Mouse (Mus musculus) kidney, postnatal 25 days (tissue): ENCODE measurements at regions not wholly inside any gene's neighbourhood (a gene's known extent, or its start where the extent isn't known, plus 50 kb on each side); places are given as distances from the start of the nearest gene placed in this dataset.

ENCODE experiments used
- DNase-seq, 2 experiments: peaks; one replicate each; pipeline ENCODE4 v3.0.0; 2021; ENCODE audit warnings: mixed read lengths in 2 of 2

GRCm38 (mm10) chr8:11145251-11145650, 137.0 kb upstream of the Irs2 start:
- no peak for DNase-seq

GRCm38 (mm10) chr8:11140566-11140965, 132.3 kb upstream of the Irs2 start:
- no peak for DNase-seq

GRCm38 (mm10) chr8:11139294-11139693, 131.0 kb upstream of the Irs2 start:
- DNase-seq = no peak

- DNase-seq = no peak
Measured at GRCm38 (mm10) chr8:11138302-11139020, 130.2 kb upstream of the Irs2 start.

- DNase-seq = no peak
Measured at GRCm38 (mm10) chr8:11136566-11136965, 128.3 kb upstream of the Irs2 start.

GRCm38 (mm10) chr8:11135135-11135534, 126.9 kb upstream of the Irs2 start:
- DNase-seq = peak in 1 of 2 experiments; percentile 16

GRCm38 (mm10) chr8:11134562-11134961, 126.3 kb upstream of the Irs2 start:
- no peak for DNase-seq

GRCm38 (mm10) chr8:11119030-11119634, 110.9 kb upstream of the Irs2 start:
- no peak for DNase-seq

- DNase-seq = peak in 1 of 2 experiments; percentile 59
Measured at GRCm38 (mm10) chr8:11116534-11116933, 108.3 kb upstream of the Irs2 start.

GRCm38 (mm10) chr8:11115210-11115609, 107.0 kb upstream of the Irs2 start:
- no peak for DNase-seq

GRCm38 (mm10) chr8:11114531-11114930, 106.3 kb upstream of the Irs2 start:
- DNase-seq = no peak

- DNase-seq = peak in 1 of 2 experiments; percentile 17
Measured at GRCm38 (mm10) chr8:11112908-11113532, 104.8 kb upstream of the Irs2 start.

- peak in 1 of 2 experiments; percentile 12 for DNase-seq
Measured at GRCm38 (mm10) chr8:11111987-11112386, 103.7 kb upstream of the Irs2 start.

- no peak for DNase-seq
Measured at GRCm38 (mm10) chr8:11107435-11107834, 99.2 kb upstream of the Irs2 start.

GRCm38 (mm10) chr8:11107021-11107420, 98.8 kb upstream of the Irs2 start:
- DNase-seq = no peak

- no peak for DNase-seq
Measured at GRCm38 (mm10) chr8:11103745-11104607, 95.7 kb upstream of the Irs2 start.

GRCm38 (mm10) chr8:11100310-11100709, 92.1 kb upstream of the Irs2 start:
- DNase-seq = no peak

- DNase-seq = no peak
Measured at GRCm38 (mm10) chr8:11099591-11099855, 91.3 kb upstream of the Irs2 start.

- no peak for DNase-seq
Measured at GRCm38 (mm10) chr8:11098790-11099590, 90.7 kb upstream of the Irs2 start.

- DNase-seq = peak; percentile 77 to 92
Measured at GRCm38 (mm10) chr8:11098228-11098778, 90.0 kb upstream of the Irs2 start.

- DNase-seq = no peak
Measured at GRCm38 (mm10) chr8:11097813-11098212, 89.6 kb upstream of the Irs2 start.

- DNase-seq = no peak
Measured at GRCm38 (mm10) chr8:11094516-11094915, 86.3 kb upstream of the Irs2 start.
